Mouse (Mus musculus) liver, embryonic 14.5 days (tissue): ENCODE data around the gene Fpr1.

ENCODE experiments used
- CTCF ChIP-seq: IDR thresholded peaks from 2 replicates; pipeline ENCODE4 v1.5.1; 2016; ENCODE audit warnings: antibody characterized with exemption, low read depth, control low read depth
- EP300 ChIP-seq: IDR thresholded peaks from 2 replicates; pipeline ENCODE4 v1.6.1; 2016; ENCODE audit warnings: antibody characterized with exemption, low read depth

GRCm38 (mm10) chr17:17899268-17899667 is 15.5 kb upstream of the Fpr1 start:
- TF ChIP-seq CTCF (no peak; the same call in 1 of the 2 replicates), EP300 (no peak)
